Mouse (Mus musculus): ENCODE measurements around the gene Sipa1l1. TPM values are rescaled to one million over a fixed set of nuclear protein-coding genes. Genes with fewer than 3 reads are reported as not detected.

The Sipa1l1 gene
- polyA plus RNA-seq, 1 experiment = 38.0 TPM

DNA sequence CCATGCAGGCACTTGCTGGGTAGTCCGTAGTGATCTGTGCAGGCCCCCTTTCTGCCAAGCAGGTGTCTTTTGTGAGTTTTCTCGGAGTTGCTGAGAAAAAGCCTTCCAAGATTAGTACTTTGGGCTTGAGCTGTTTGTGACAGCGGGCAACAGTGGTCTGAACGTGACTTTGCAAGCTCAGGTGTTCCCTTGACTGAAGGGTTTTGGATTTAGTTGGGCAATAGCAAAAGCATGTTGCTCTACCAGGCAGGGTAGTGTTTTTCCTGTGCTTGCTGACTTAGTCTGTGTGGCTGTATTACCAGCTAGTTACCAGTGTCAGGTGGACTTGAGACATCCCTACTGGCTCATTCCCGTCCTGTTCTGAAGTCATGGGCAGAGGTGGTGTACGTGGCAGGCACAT lies 30.2 kb downstream of the Sipa1l1 start:
- Histone ChIP-seq H3K27ac (ENCODE audit: insufficient read depth, low read length) (no peak overlapping the region), H3K4me3 (ENCODE audit: insufficient read depth, low read length) (no peak overlapping the region), H3K4me1 (ENCODE audit: control insufficient read depth, insufficient read depth, low read length) (peaks cover 8% of the 10 kb centered on the region; the same call in 1 of the 2 replicates)
- TF ChIP-seq POLR2A (IDR thresholded peaks at IDR 0.05; ENCODE audit: low read depth, low read length) = no peak
- no peak for TF ChIP-seq CTCF (IDR thresholded peaks at IDR 0.05; ENCODE audit: borderline replicate concordance, insufficient read depth, low read length)

DNA sequence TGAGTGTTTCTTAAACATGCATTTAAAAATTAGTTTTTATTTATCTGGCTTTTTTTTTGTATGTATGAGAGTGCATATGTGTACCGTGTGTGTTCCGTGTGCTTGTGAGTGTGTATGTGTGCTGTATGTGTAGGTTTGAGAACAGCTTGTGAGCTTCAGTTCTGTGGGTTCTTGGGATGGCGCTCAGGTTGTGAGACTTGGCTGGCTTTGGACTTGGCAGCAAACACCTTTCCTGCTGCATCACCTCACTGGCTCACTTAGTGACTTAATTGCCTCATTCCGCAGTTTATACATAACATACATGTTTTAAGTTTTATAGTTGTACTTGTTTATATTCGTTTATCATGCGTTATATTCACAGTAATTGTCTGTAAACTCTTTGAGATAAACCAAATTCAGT lies 35.0 kb downstream of the Sipa1l1 start:
- TF ChIP-seq CTCF (IDR thresholded peaks at IDR 0.05; ENCODE audit: borderline replicate concordance, insufficient read depth, low read length) = no peak
- TF ChIP-seq POLR2A (IDR thresholded peaks at IDR 0.05; ENCODE audit: low read depth, low read length) = no peak
- no peak overlapping the region for H3K4me3 ChIP-seq (ENCODE audit: insufficient read depth, low read length)
- H3K4me1 ChIP-seq (ENCODE audit: control insufficient read depth, insufficient read depth, low read length) = no peaks in the 10 kb centered on the region; the same call in 1 of the 2 replicates
- H3K27ac ChIP-seq (ENCODE audit: insufficient read depth, low read length) = no peak overlapping the region

DNA sequence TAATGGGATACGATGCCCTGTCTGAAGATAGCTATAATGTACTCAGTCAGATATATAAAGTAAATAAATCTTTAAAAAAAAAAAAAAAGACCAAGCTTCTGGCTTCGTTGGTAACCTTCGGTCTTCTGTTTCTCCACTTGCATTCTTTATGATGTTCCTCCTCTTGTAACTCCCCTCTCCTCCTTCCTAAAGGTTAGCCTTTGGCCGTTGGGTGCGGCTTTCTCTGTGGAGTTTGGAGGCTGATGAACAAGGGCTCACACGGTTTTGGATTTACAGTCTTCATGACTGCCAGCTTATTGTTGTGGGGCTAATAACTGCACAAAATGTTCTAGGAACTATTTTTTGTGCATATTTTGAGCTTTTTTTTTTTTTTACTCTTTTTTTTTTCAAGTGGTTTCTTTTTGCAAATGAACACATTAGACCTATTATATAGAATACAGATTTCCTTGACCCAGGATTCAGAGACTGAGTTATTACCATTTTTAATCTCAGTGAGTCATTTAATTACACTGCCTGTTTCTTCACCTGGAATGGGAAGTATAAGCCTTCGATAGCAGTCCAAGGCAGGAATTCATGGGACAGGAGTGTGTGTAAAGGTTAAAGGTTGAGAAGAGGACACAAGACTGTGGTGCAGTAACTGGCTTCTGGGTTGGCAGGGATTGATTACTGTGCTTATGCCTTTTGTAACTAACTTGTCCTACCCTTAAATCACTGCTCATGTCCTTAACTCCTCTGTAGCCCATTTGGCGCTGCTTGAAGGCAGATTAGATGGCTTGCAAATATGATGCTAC lies 37.9 kb downstream of the Sipa1l1 start:
- no peak overlapping the region for H3K27ac ChIP-seq (ENCODE audit: insufficient read depth, low read length)
- peaks cover 3% of the 10 kb centered on the region for H3K4me1 ChIP-seq (ENCODE audit: control insufficient read depth, insufficient read depth, low read length)
- TF ChIP-seq CTCF (IDR thresholded peaks at IDR 0.05; ENCODE audit: borderline replicate concordance, insufficient read depth, low read length) (no peak), POLR2A (IDR thresholded peaks at IDR 0.05; ENCODE audit: low read depth, low read length) (no peak)
- no peak overlapping the region for H3K4me3 ChIP-seq (ENCODE audit: insufficient read depth, low read length)

GRCm38 (mm10) chr12:82208046-82208445 lies 38.9 kb downstream of the Sipa1l1 start:
- Histone ChIP-seq H3K27ac (ENCODE audit: insufficient read depth, low read length) (no peak overlapping the region), H3K4me3 (ENCODE audit: insufficient read depth, low read length) (no peak overlapping the region), H3K4me1 (ENCODE audit: control insufficient read depth, insufficient read depth, low read length) (peaks cover 8% of the 10 kb centered on the region)
- no peak for TF ChIP-seq CTCF (IDR thresholded peaks at IDR 0.05; ENCODE audit: borderline replicate concordance, insufficient read depth, low read length)
- no peak for TF ChIP-seq POLR2A (IDR thresholded peaks at IDR 0.05; ENCODE audit: low read depth, low read length)

DNA sequence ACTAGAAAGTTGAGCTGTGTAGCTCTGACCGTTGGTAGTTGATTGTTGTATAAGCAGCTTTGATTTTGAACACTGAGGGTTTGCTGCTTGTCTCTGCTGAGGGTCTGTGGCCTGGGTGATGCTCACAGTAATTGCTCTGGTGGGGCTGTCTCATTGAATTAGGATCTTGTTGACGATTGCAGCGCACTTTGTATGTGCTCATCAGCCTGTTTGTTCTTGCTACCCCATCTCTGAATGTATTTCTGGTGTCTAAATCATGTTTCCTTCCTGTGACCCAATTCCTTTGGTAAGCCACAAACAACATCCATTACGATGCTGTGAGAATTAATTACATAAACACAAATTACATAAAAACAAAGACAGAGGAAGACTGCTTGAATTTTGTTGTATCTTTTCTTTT lies 39.5 kb downstream of the Sipa1l1 start:
- no peak overlapping the region for H3K4me3 ChIP-seq (ENCODE audit: insufficient read depth, low read length)
- peaks cover 11% of the 10 kb centered on the region for H3K4me1 ChIP-seq (ENCODE audit: control insufficient read depth, insufficient read depth, low read length)
- H3K27ac ChIP-seq (ENCODE audit: insufficient read depth, low read length) = no peak overlapping the region
- no peak for TF ChIP-seq POLR2A (IDR thresholded peaks at IDR 0.05; ENCODE audit: low read depth, low read length)
- TF ChIP-seq CTCF (IDR thresholded peaks at IDR 0.05; ENCODE audit: borderline replicate concordance, insufficient read depth, low read length) = no peak

- Histone ChIP-seq H3K4me1 (ENCODE audit: control insufficient read depth, insufficient read depth, low read length) (peaks cover 11% of the 10 kb centered on the region), H3K27ac (ENCODE audit: insufficient read depth, low read length) (no peak overlapping the region), H3K4me3 (ENCODE audit: insufficient read depth, low read length) (no peak overlapping the region)
- TF ChIP-seq POLR2A (IDR thresholded peaks at IDR 0.05; ENCODE audit: low read depth, low read length) = no peak
- no peak for TF ChIP-seq CTCF (IDR thresholded peaks at IDR 0.05; ENCODE audit: borderline replicate concordance, insufficient read depth, low read length)
Measured at GRCm38 (mm10) chr12:82209753-82210152, 40.6 kb downstream of the Sipa1l1 start.

DNA sequence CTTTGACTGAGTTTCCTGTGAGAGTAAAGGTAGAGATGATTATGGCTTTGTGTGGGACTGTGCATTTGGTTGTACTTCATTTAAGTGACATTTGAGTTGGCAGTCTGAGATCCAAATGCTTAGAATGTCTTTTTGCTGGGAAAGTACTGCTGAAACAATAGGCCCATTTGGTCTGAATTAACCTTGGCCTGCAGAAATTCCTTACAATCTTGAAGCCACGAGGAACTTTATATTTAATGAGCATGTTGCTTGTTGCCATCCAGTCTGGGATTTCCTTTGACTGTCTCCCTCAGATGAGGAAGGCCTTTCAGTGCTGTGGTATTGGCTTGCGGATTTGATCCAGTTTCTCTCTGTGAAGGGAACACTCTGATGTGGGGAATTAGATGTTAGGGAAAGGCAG lies 43.9 kb downstream of the Sipa1l1 start:
- Histone ChIP-seq H3K27ac (ENCODE audit: insufficient read depth, low read length) (peak overlapping the region; percentile 92), H3K4me3 (ENCODE audit: insufficient read depth, low read length) (no peak overlapping the region), H3K4me1 (ENCODE audit: control insufficient read depth, insufficient read depth, low read length) (peaks cover 11% of the 10 kb centered on the region)
- no peak for TF ChIP-seq CTCF (IDR thresholded peaks at IDR 0.05; ENCODE audit: borderline replicate concordance, insufficient read depth, low read length)
- no peak for TF ChIP-seq POLR2A (IDR thresholded peaks at IDR 0.05; ENCODE audit: low read depth, low read length)

GRCm38 (mm10) chr12:82214916-82215315 lies 45.8 kb downstream of the Sipa1l1 start:
- Histone ChIP-seq H3K27ac (ENCODE audit: insufficient read depth, low read length) (no peak overlapping the region), H3K4me3 (ENCODE audit: insufficient read depth, low read length) (no peak overlapping the region), H3K4me1 (ENCODE audit: control insufficient read depth, insufficient read depth, low read length) (peaks cover 9% of the 10 kb centered on the region; the same call in 1 of the 2 replicates)
- TF ChIP-seq POLR2A (IDR thresholded peaks at IDR 0.05; ENCODE audit: low read depth, low read length) (no peak), CTCF (IDR thresholded peaks at IDR 0.05; ENCODE audit: borderline replicate concordance, insufficient read depth, low read length) (no peak)

- TF ChIP-seq CTCF (IDR thresholded peaks at IDR 0.05; ENCODE audit: borderline replicate concordance, insufficient read depth, low read length) (no peak), POLR2A (IDR thresholded peaks at IDR 0.05; ENCODE audit: low read depth, low read length) (no peak)
- Histone ChIP-seq H3K4me1 (ENCODE audit: control insufficient read depth, insufficient read depth, low read length) (peaks cover 8% of the 10 kb centered on the region; the same call in 1 of the 2 replicates), H3K27ac (ENCODE audit: insufficient read depth, low read length) (no peak overlapping the region), H3K4me3 (ENCODE audit: insufficient read depth, low read length) (no peak overlapping the region)
Measured at GRCm38 (mm10) chr12:82216801-82217553, 47.9 kb downstream of the Sipa1l1 start.

DNA sequence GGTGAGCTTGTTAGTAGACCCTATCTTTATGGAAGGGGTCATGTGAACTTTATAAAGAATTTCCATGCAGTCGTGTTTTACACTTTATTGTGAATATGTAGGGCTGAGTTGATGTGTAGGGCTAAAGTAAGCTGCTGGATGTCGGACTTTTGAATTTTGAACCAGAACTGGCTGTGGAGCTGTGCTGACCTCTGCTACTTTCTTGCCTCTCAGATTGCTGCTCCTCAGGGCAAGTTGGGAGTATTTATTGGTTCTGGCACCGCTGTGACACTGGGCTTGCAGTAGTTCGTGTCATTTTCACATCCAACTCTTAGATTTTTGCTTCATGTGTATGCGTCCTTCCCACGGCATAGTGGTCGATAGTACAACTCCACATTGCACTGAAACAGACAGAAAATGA lies 49.1 kb downstream of the Sipa1l1 start:
- Histone ChIP-seq H3K27ac (ENCODE audit: insufficient read depth, low read length) (no peak overlapping the region), H3K4me1 (ENCODE audit: control insufficient read depth, insufficient read depth, low read length) (peaks cover 2% of the 10 kb centered on the region; the same call in 1 of the 2 replicates), H3K4me3 (ENCODE audit: insufficient read depth, low read length) (no peak overlapping the region)
- TF ChIP-seq CTCF (IDR thresholded peaks at IDR 0.05; ENCODE audit: borderline replicate concordance, insufficient read depth, low read length) = no peak
- no peak for TF ChIP-seq POLR2A (IDR thresholded peaks at IDR 0.05; ENCODE audit: low read depth, low read length)

All from embryonic fibroblast, embryonic 13.5 days (primary cell).